Mouse (Mus musculus) CD4-positive naive resting alpha-beta T cell, adult 57 days (primary cell): Measurements from ENCODE around the gene Tnnt1. TPM values are rescaled to one million over a fixed set of nuclear protein-coding genes. Genes with fewer than 3 reads are reported as not detected.

ENCODE experiments used
- total RNA-seq: library from RNA; stranded (reverse); gene quantifications from one replicate; pipeline ENCODE4 v1.2.4, GENCODE M21; 2023

The Tnnt1 gene
- 5.2 TPM for total RNA-seq

DNA sequence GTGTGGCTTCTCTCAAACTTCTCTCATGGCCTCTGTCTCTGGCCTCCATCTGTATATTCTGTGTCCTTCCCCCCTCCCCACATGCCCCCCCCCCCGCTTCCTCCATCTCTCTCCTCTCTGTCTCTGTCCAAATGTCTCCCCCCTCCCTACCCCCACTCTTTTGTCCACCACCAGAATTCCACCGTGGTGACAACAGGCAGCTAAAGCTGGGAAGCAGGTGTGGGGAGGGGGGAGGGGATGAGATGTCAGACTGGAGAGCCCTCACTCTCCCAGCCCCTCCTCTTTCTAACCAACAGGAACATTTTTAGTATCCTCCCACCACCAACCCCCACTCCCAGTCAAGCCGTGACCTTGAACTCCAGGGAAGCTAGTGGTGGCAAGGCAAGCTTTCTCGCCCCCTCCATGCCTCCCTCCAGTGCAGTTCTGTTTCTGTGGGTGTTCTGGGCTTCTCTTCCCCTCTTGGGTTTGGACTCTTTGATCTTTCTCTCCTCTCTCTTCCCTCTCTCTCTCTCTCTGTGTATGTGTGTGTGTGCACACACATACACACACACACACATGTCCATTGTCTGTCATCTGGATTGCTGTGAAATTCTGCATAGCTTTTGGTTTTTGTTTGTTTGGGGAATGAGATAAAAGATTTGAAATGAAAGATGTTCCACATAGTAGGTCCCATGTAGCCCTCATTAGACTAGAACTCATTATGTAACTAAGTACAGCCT is at the start of gene Tnnt1:
Gene Tnnt1 (minus strand): TSS at position 51 of the 719 bp plus-strand sequence.

DNA sequence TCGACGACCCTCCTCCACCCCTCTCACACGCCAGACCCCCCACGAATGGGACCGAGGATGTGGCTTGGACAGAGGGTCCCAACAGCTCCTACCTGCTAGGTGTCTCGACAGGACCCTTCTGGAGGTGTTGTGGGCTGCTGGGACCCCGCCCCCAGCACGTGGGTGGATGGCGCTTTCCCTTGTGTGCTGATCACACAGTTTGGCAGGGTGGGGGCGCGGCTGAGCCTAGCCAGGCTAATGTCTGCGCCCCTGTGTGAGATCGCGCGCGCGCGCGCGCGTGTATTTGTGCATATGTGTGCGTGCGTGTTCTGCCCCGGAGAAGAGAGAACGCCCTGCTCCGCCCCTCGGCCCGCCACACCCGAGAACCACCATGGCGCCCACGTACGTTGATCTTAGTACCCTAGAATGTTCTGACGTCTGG is 31.0 kb upstream of the Tnnt1 start, which contains the start of gene Syt5:
Gene Syt5 (minus strand): TSS at position 321 of the 421 bp plus-strand sequence.

DNA sequence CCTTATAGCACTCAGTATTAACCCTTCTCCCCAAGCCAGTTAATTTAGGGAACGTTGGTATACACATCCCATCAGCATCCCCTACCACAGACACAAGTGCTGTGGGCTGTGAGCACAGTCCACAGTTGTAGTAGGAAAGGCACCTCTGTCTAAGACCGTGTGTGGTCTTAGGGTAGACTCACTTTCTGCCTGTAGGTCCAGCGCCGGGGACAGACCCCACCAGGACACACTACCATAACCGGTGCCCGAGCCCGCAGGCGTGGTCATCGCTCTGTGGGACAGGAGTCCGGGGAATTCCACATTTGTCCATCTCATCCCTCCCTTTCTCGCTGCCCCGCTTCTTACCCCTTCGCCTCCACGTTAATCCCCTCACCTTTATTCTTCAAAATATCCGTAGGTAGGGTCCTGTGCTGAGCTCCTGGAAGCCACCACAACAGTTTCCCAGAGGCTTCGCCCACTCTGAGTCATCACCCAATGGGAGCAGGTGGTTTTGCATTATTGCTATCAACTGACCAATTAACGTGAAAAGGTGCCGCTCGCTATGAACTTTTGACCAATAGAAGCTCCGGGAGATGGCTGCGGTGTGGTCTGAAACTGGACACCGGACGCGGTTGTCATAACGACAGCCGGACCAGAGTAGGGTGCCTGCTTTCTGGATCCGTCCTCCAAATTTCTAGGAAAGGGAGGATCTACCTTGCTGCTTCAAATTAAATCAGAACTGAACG is 16.0 kb upstream of the Tnnt1 start, which contains the start of gene Dnaaf3:
Gene Dnaaf3 (minus strand): TSS at position 449 of the 725 bp plus-strand sequence.

DNA sequence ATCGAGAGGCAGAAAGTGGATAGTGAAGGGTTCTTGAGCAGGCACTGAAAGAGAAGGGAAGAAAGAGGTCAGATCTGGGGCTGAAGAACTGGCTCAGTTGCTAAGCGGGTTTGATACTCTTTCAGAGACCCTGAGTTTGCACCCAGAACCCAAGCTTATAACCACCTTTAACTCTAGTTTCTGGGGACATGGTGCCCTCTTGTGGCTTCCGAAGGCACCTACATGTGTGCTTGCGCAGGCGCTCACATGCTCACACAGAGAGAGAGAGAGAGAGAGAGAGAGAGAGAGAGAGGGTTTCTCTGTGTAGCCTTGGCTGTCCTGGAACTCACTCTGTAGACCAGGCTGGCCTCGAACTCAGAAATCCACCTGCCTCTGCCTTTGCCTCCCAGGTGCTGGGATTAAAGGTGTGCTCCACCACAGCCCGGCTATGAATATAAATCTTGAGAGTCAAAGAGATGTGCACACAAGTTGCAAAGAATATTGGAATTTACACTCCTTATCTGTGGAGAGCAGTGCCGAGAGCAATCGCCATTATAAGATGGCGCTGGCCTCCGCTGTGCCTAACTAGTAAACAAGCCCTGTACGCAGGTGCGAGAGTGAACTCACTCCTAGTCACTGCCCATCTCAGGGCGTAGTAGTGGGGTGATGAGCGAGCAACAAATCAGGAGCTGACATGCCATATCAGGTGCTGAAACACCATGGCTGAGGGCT is 8.2 kb upstream of the Tnnt1 start, which contains the start of gene Tnni3:
Gene Tnni3 (minus strand): TSS at position 18 of the 711 bp plus-strand sequence.

DNA sequence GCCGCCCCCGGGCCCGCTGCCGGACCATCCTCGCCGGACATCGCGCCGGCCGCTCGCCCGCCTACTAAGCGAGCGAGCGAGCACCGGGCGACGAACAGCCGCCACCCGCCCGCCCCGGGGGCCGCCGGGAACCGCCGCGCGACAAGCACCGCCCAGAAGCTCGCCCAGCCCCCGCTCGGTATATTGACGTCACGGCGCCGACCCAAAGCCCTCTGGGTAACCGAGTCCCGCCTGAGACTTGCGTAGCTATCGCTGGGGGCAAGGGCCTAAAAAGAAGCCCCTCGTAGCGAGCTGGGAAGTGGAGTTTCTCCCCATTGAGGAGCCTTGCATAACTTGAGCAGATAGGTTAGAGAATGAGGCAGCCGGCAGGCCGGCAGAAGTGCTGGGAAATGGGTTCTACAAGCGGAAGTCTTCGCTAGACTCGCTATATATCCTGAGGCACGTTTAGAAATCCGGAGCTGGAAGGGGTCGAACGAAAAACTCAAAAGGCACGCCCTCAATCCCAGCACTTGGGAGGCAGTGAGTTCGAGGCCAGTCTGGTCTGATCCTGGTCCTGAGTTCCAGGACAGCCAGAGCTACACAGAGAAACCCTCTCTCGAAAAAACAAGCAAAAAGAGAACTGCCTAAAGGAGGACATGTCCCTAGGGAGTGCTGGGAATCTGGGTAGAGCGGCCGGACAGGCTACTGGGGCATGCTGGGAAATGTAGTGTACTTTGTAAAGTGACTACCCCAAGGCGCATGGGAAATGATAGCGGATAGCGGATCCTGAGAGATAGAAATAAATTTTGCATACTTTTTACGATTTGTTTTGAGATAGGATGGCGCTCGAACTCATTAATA is 14.4 kb downstream of the Tnnt1 start, which contains the start of gene Ppp1r12c:
Gene Ppp1r12c (minus strand): TSS at position 123 of the 840 bp plus-strand sequence.

DNA sequence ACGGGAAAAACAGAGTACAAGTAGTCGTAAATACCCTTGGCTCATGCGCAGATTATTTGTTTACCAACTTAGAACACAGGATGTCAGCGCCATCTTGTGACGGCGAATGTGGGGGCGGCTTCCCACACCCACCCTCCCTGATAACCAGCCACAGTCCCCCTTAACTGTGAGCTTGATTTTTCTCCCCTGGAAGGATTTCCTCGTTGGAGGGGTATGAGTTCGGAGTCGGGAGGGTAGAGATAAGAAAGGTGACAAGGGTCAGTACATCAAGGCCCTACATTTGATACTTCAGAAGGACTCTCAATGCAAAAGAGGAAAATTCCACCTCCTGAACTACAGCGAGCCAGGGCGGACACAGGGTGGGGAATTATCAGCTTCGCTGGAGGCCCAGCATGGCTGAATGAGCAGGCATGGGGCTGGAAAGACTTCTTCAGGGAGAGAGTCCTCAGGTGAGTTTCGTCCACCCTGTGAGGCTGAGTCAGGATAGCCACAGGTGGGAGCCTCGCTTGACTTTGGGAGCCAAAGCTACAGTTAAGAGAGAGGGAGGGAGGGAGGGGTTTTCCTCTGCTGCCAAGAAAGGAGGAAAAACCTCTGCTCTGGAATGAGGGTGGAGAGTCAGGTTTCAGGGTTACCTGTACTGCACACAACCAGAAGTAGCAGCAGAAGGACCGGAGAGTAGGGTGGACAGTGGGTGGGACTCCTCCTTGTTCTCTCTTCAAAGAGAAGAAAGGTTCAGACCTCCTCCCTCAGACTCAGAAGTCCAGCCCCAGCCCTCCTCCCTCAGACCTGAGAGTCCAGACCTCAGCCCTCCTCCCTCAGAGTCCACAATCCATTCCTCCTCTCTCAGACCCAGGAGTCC is 55.4 kb downstream of the Tnnt1 start, which contains the start of gene Eps8l1:
Gene Eps8l1 (plus strand): TSS at position 99 of the 859 bp plus-strand sequence.

Other genes with a start within 250 kb of the Tnnt1 start
- gene Ncr1, start 178.7 kb downstream of the Tnnt1 start, total RNA-seq = 2.2 TPM
- not detected for gene Gp6, start 118.6 kb downstream of the Tnnt1 start, total RNA-seq
- 10.8 TPM for gene Rdh13, start 70.7 kb downstream of the Tnnt1 start, total RNA-seq
- gene Eps8l1, start 55.7 kb downstream of the Tnnt1 start, total RNA-seq = 18.9 TPM
- 279 TPM for gene Ppp1r12c, start 14.7 kb downstream of the Tnnt1 start, total RNA-seq
- not detected for gene Tnni3, start 7.8 kb upstream of the Tnnt1 start, total RNA-seq
- gene Dnaaf3, start 16.1 kb upstream of the Tnnt1 start, total RNA-seq = not detected
- gene Syt5, start 31.2 kb upstream of the Tnnt1 start, total RNA-seq = not detected
- 0.33 TPM for gene Ptprh, start 87.7 kb upstream of the Tnnt1 start, total RNA-seq
- gene Tmem86b, start 115.0 kb upstream of the Tnnt1 start, total RNA-seq = 59.6 TPM
- gene Ppp6r1, start 142.6 kb upstream of the Tnnt1 start, total RNA-seq = 282 TPM
- gene Hspbp1, start 168.7 kb upstream of the Tnnt1 start, total RNA-seq = 76.6 TPM
- gene Brsk1, start 174.2 kb upstream of the Tnnt1 start, total RNA-seq = not detected
- not detected for gene Tmem150b, start 208.9 kb upstream of the Tnnt1 start, total RNA-seq
- 70.4 TPM for gene Kmt5c, start 223.7 kb upstream of the Tnnt1 start, total RNA-seq
- 4.6 TPM for gene Cox6b2, start 236.7 kb upstream of the Tnnt1 start, total RNA-seq